Mouse (Mus musculus): ENCODE measurements around the gene Dhx8.

The Dhx8 gene

DNA sequence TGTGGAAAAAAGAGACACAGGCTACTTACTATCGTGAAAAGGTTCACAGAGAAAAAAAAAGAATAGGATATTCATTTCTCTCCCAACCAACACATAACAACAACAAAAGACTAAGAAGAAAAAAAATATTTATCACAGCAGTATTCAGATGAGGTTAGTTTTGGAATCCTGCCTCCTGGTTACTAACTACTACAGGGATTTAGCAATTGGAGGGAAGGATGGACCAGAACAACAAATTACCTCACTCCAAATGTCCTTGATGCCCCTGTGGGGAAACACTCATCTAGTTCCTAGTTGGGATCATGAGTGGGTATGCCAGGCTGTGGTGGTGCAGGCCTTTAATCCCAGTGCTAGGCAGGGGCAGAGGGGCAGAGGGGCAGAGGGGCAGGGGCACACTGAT is 33.2 kb upstream of the Dhx8 start:
- Histone ChIP-seq H3K27me3 (ENCODE audit: insufficient read depth, low read length) (0 out of 2 replicates have a peak, but pooled peaks cover 6% of the 10 kb centered on the region), H3K4me1 (replicated peaks; ENCODE audit: low read depth, low read length) (peaks cover 52% of the 10 kb centered on the region), H3K9me3 (ENCODE audit: low read length) (no peaks in the 10 kb centered on the region), H3K4me3 (replicated peaks; ENCODE audit: low read length) (no peak overlapping the region), H3K36me3 (ENCODE audit: insufficient read depth, low read length) (no peaks in the 10 kb centered on the region)
- no peak for TF ChIP-seq NANOG (IDR thresholded peaks at IDR 0.05; ENCODE audit: borderline replicate concordance, low read length)
- no peak for TF ChIP-seq POU5F1 (IDR thresholded peaks at IDR 0.05; ENCODE audit: borderline replicate concordance, low read length)
- no peak for TF ChIP-seq CTCF (conservative IDR thresholded peaks at IDR 0.05; ENCODE audit: low read length)

DNA sequence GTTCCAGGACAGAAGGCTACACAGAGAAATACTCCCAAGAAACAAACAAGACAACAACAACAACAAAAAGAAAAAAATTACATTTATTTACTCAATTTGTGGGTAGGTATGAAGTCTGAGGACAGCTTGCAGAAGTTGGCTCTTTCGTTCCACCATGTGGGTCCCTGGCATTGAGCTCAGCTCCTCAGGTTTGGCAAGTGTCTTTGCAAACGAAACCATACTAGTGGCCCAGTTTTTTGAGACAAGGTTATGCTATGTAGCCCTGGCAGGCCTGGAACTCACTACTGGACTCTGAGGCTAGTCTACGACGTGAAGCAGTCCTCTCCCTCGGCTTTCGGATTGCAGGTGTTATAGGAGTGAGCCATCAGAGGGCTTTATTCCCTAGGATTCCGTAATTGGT is 32.7 kb upstream of the Dhx8 start:
- TF ChIP-seq NANOG (IDR thresholded peaks at IDR 0.05; ENCODE audit: borderline replicate concordance, low read length) (no peak), CTCF (conservative IDR thresholded peaks at IDR 0.05; ENCODE audit: low read length) (no peak), POU5F1 (IDR thresholded peaks at IDR 0.05; ENCODE audit: borderline replicate concordance, low read length) (no peak)
- Histone ChIP-seq H3K4me1 (replicated peaks; ENCODE audit: low read depth, low read length) (peaks cover 54% of the 10 kb centered on the region), H3K27me3 (ENCODE audit: insufficient read depth, low read length) (0 out of 2 replicates have a peak, but pooled peaks cover 6% of the 10 kb centered on the region), H3K36me3 (ENCODE audit: insufficient read depth, low read length) (no peaks in the 10 kb centered on the region), H3K4me3 (replicated peaks; ENCODE audit: low read length) (no peak overlapping the region), H3K9me3 (ENCODE audit: low read length) (no peaks in the 10 kb centered on the region)

- TF ChIP-seq NANOG (IDR thresholded peaks at IDR 0.05; ENCODE audit: borderline replicate concordance, low read length) = no peak
- TF ChIP-seq POU5F1 (IDR thresholded peaks at IDR 0.05; ENCODE audit: borderline replicate concordance, low read length) = no peak
- TF ChIP-seq CTCF (conservative IDR thresholded peaks at IDR 0.05; ENCODE audit: low read length) = no peak
- peaks cover 53% of the 10 kb centered on the region for H3K4me1 ChIP-seq (replicated peaks; ENCODE audit: low read depth, low read length)
- no peak overlapping the region for H3K4me3 ChIP-seq (replicated peaks; ENCODE audit: low read length)
- no peaks in the 10 kb centered on the region for H3K9me3 ChIP-seq (ENCODE audit: low read length)
- 0 out of 2 replicates have a peak, but pooled peaks cover 6% of the 10 kb centered on the region for H3K27me3 ChIP-seq (ENCODE audit: insufficient read depth, low read length)
- H3K36me3 ChIP-seq (ENCODE audit: insufficient read depth, low read length) = no peaks in the 10 kb centered on the region
Observed at GRCm38 (mm10) chr11:101700446-101700845, 32.3 kb upstream of the Dhx8 start.

DNA sequence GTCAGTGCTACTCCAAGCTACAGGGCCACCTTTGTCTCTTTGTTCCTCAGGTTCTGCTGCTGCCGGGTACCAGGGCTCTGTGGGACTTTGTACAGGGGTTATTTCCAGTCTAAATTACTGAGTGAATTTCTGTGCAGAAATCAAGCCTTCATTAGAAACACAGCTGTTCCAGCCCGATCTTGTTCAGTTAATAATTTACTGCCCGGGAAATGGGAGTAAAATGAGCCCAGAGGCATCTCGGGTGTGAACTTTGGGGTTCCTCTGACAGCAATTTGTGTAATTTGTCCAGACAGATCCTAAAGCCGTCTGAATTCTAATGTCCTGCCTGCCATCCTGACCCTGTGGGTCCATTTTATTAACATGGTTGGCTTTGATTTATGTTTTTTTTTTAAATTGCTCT is 28.6 kb upstream of the Dhx8 start:
- TF ChIP-seq NANOG (IDR thresholded peaks at IDR 0.05; ENCODE audit: borderline replicate concordance, low read length) = no peak
- no peak for TF ChIP-seq CTCF (conservative IDR thresholded peaks at IDR 0.05; ENCODE audit: low read length)
- TF ChIP-seq POU5F1 (IDR thresholded peaks at IDR 0.05; ENCODE audit: borderline replicate concordance, low read length) = no peak
- Histone ChIP-seq H3K4me1 (replicated peaks; ENCODE audit: low read depth, low read length) (peaks cover 52% of the 10 kb centered on the region), H3K9me3 (ENCODE audit: low read length) (no peaks in the 10 kb centered on the region), H3K36me3 (ENCODE audit: insufficient read depth, low read length) (no peaks in the 10 kb centered on the region), H3K4me3 (replicated peaks; ENCODE audit: low read length) (no peak overlapping the region), H3K27me3 (ENCODE audit: insufficient read depth, low read length) (0 out of 2 replicates have a peak, but pooled peaks cover 6% of the 10 kb centered on the region)

GRCm38 (mm10) chr11:101706764-101707448 is 25.8 kb upstream of the Dhx8 start:
- H3K36me3 ChIP-seq (ENCODE audit: insufficient read depth, low read length) = no peaks in the 10 kb centered on the region
- no peaks in the 10 kb centered on the region for H3K9me3 ChIP-seq (ENCODE audit: low read length)
- H3K4me3 ChIP-seq (replicated peaks; ENCODE audit: low read length) = no peak overlapping the region
- no peaks in the 10 kb centered on the region for H3K27me3 ChIP-seq (ENCODE audit: insufficient read depth, low read length)
- peaks cover 51% of the 10 kb centered on the region for H3K4me1 ChIP-seq (replicated peaks; ENCODE audit: low read depth, low read length)
- TF ChIP-seq CTCF (conservative IDR thresholded peaks at IDR 0.05; ENCODE audit: low read length) = no peak
- TF ChIP-seq NANOG (IDR thresholded peaks at IDR 0.05; ENCODE audit: borderline replicate concordance, low read length) = no peak
- TF ChIP-seq POU5F1 (IDR thresholded peaks at IDR 0.05; ENCODE audit: borderline replicate concordance, low read length) = no peak

- no peak for TF ChIP-seq CTCF (conservative IDR thresholded peaks at IDR 0.05; ENCODE audit: low read length)
- no peak for TF ChIP-seq POU5F1 (IDR thresholded peaks at IDR 0.05; ENCODE audit: borderline replicate concordance, low read length)
- TF ChIP-seq NANOG (IDR thresholded peaks at IDR 0.05; ENCODE audit: borderline replicate concordance, low read length) = no peak
- Histone ChIP-seq H3K4me1 (replicated peaks; ENCODE audit: low read depth, low read length) (peaks cover 60% of the 10 kb centered on the region), H3K4me3 (replicated peaks; ENCODE audit: low read length) (peak overlapping the region; percentile 7; the same call in 1 of the 2 replicates), H3K36me3 (ENCODE audit: insufficient read depth, low read length) (no peaks in the 10 kb centered on the region), H3K27me3 (ENCODE audit: insufficient read depth, low read length) (no peaks in the 10 kb centered on the region), H3K9me3 (ENCODE audit: low read length) (no peaks in the 10 kb centered on the region)
Observed at GRCm38 (mm10) chr11:101708482-101708881, 24.2 kb upstream of the Dhx8 start.

DNA sequence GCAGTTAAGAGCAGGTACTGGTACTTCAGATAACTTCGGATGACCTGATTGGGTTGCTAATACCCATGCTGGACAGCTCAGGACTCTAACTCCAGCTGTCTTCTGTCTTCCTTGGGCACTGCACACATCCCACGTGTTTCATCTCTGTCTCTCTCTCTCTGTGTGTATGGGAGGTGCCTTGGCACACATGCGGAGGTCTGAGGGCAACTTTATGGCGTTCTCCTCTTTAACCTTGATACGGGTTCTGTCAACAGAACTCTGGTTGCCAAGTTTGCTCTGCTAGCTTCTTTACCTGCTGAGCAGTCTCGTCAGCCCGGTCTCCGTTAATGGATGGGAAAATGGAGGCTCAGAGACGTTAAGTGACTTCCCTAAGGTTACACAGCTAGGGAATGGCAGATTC is 19.9 kb upstream of the Dhx8 start:
- TF ChIP-seq NANOG (IDR thresholded peaks at IDR 0.05; ENCODE audit: borderline replicate concordance, low read length) = no peak
- no peak for TF ChIP-seq POU5F1 (IDR thresholded peaks at IDR 0.05; ENCODE audit: borderline replicate concordance, low read length)
- no peak for TF ChIP-seq CTCF (conservative IDR thresholded peaks at IDR 0.05; ENCODE audit: low read length)
- H3K36me3 ChIP-seq (ENCODE audit: insufficient read depth, low read length) = no peaks in the 10 kb centered on the region
- H3K27me3 ChIP-seq (ENCODE audit: insufficient read depth, low read length) = peaks cover 2% of the 10 kb centered on the region; the same call in 1 of the 2 replicates
- no peaks in the 10 kb centered on the region for H3K9me3 ChIP-seq (ENCODE audit: low read length)
- peaks cover 31% of the 10 kb centered on the region for H3K4me1 ChIP-seq (replicated peaks; ENCODE audit: low read depth, low read length)
- no peak overlapping the region for H3K4me3 ChIP-seq (replicated peaks; ENCODE audit: low read length)

GRCm38 (mm10) chr11:101714012-101714411 is 18.7 kb upstream of the Dhx8 start:
- no peak overlapping the region for H3K4me3 ChIP-seq (replicated peaks; ENCODE audit: low read length)
- no peaks in the 10 kb centered on the region for H3K9me3 ChIP-seq (ENCODE audit: low read length)
- peaks cover 2% of the 10 kb centered on the region; the same call in 1 of the 2 replicates for H3K27me3 ChIP-seq (ENCODE audit: insufficient read depth, low read length)
- H3K4me1 ChIP-seq (replicated peaks; ENCODE audit: low read depth, low read length) = peaks cover 20% of the 10 kb centered on the region
- TF ChIP-seq POU5F1 (IDR thresholded peaks at IDR 0.05; ENCODE audit: borderline replicate concordance, low read length) (no peak), CTCF (conservative IDR thresholded peaks at IDR 0.05; ENCODE audit: low read length) (no peak), NANOG (IDR thresholded peaks at IDR 0.05; ENCODE audit: borderline replicate concordance, low read length) (no peak)
- H3K36me3 ChIP-seq (ENCODE audit: insufficient read depth, low read length) = no peaks in the 10 kb centered on the region
